Comparison of ENCODE assay signal across 13 mouse cellular contexts in genomic region chr9:113033996-113034395, GRCm38 (mm10).
"Had no signal": no experiment of that assay in that cellular context is flagged by ENCODE, and none has a peak within 500 bp of the region (broad histone marks: within the 10 kb centered on the region; RNA-seq: fewer than 3 reads in every experiment).

No protein-coding gene starts in this region.

- H3K27ac ChIP-seq: limb, embryonic 12.5 days; liver, embryonic 13.5 days; lung, embryonic 15.5 days; macrophage; midbrain, embryonic 12.5 days had no signal

- H3K4me1 ChIP-seq: limb, embryonic 12.5 days; liver, embryonic 13.5 days; lung, embryonic 15.5 days; megakaryocyte, embryonic 14.5 days; midbrain, embryonic 12.5 days had no signal

- H3K9ac ChIP-seq: limb, embryonic 12.5 days; liver, embryonic 13.5 days; liver, postnatal 0 days; lung, embryonic 15.5 days; midbrain, embryonic 12.5 days had no signal

- H3K4me3 ChIP-seq: limb, embryonic 12.5 days; liver, embryonic 13.5 days; lung, embryonic 15.5 days; megakaryocyte, embryonic 14.5 days; midbrain, embryonic 12.5 days had no signal

- ATAC-seq: liver, postnatal 0 days had no signal

- H3K27me3 ChIP-seq: limb, embryonic 12.5 days; liver, embryonic 13.5 days; lung, embryonic 15.5 days; megakaryocyte, embryonic 14.5 days; midbrain, embryonic 12.5 days had no signal

- H3K36me3 ChIP-seq: limb, embryonic 12.5 days; liver, embryonic 13.5 days; lung, embryonic 15.5 days; midbrain, embryonic 12.5 days had no signal

- DNase-seq: kidney, postnatal 14 days; liver; liver, embryonic 13.5 days; liver, postnatal 0 days; lung, postnatal 14 days; right cerebral cortex, adult 18-20 months; right cerebral cortex, postnatal 25 days; thymus, postnatal 4 days had no signal

- H3K4me2 ChIP-seq: limb, embryonic 12.5 days; liver, embryonic 13.5 days; lung, embryonic 15.5 days; midbrain, embryonic 12.5 days had no signal

- H3K9me3 ChIP-seq: limb, embryonic 12.5 days; liver, embryonic 13.5 days; lung, embryonic 15.5 days; midbrain, embryonic 12.5 days had no signal
